Mouse (Mus musculus) WW6 (cell line): Measurements from ENCODE around the gene Tbl1xr1.

ENCODE experiments used
- DNase-seq: peaks from one replicate; pipeline ENCODE4 v3.0.0-alpha.2; 2013; ENCODE audit warnings: low read depth, low spot score

Tbl1xr1 gene

DNA sequence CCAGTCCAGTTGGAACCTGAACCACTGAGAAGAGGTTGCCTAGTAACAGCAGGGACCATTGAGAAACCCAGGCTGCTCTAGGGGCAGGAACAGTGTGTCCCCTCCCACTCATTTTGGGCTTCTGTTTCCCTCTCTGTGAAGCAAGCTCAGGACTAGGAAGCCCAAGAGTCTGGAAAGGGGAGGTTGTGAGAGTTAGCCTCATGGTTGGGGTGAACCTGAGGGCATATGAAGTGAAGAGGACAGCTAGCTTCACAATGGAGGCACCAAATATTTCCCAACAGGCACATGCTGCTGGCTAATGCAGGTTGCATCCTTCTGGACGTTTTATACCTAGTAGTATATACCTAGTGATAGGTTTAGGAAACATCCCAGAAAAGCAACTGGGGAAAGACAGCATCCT is 122.3 kb downstream of the Tbl1xr1 start:
- DNase-seq = no peak

DNA sequence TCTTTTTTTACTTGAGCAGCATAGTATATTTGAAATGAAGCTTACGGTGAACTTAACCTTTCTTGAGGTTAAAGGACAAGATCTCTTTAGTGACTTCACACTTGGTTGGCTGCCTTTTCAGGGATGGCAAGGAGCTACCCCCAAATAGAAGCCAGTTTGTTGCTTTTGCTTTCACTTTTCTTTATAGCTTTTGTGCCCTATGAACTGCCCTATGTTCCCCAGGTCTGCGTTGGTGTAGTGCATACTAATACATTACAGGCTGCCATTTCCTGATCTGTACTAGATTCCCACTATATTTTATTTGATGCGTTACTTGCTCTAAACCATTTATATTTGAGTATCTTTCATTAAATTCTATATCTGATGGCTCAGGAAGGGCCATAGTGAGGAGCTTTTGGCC is 127.7 kb downstream of the Tbl1xr1 start:
- DNase-seq = no peak

DNA sequence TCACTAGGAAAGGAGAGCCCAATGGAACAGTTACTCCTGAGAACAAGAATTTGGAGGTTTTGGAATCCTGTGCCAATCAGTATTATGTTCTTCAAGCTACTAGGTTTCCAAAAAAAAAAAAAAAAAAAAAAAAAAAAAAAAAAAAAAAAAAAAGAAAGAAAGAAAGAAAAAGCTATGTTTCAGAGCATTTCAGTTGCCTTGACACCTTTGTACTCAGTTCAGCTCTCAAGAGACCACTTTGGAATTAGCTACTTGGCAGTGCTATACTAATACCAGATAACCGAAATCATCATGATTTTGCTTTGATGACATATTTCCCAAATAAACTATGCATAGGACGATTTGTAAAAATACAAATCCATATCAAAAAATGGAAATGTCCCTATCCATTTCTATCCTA is 145.1 kb downstream of the Tbl1xr1 start:
- DNase-seq = no peak

DNA sequence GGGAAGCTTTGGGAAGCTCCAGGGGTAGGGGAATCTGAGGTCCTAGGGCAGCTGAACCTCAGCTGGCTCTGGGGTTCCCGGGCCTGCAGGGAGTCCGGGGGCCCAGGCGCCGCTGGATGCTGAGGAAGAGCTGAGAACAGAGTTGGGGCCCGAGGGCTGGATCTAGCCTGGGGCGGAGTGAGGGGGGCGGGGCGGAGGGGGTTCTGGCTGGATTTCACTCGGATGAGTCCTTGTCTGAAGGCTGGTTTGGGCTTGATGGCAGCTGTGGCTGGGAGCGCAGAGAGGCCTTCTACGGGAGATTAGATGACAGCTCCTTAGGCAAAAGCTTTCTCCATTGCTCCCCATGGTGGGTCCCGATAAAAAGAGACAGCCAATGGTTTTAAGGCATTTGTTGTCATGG is 145.9 kb downstream of the Tbl1xr1 start:
- DNase-seq = peak; percentile 16

DNA sequence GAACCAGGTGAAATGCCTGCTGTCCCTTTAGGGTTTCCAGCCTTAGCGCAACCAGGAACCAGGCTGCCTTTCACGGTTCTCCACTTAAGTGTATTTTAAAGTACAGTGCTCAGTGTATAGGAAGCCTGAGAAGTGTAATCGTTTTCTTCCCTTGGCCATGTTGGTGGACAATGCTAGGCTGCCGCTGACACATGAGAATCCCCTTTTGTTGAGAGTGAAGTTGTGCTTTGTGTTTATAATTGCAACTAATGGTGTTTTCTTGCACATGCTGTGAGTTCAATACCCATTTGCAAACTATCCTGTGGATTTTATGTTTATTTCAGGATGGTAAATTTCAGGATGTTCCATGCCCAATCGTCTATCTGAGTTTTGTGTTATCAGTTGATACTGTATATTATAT is 146.6 kb downstream of the Tbl1xr1 start:
- DNase-seq = no peak

DNA sequence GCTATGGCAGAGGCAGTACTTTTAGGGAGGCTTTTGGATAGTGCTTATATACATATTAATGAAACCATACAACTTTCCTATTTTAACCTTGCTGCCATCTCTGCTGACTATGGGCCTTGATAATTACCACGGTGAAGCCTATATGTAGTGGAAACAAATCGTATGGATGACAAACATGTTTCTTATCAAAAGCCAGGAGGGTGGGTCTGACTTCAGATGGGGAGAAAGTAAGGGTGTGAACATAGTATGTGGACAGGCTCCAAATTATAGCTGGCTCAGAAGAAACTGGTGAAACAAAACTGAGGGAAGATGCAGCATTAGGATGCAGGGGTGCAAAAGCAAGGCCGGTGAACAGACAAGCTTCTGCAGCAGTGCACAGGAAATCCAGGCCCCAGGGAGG is 151.6 kb downstream of the Tbl1xr1 start:
- DNase-seq = no peak

DNA sequence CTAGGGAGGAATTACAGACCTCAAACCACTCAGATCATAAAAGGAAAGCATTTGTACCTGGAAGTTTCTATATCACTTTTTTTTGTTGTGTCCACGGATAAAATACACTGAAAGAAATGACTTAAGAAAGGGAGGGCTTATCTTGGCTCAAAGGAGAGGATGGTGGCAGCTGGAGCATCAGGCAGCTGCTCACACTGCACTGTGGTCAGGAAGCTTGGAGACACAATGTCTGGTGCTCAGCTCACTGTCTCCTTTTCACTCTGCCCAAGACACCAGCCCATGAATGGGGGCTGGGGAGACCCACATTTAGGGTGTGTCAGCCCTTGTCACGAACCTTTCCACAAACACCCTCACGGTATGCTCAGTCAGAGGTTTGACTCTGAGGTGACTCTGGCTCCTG is 154.2 kb downstream of the Tbl1xr1 start:
- no peak for DNase-seq

DNA sequence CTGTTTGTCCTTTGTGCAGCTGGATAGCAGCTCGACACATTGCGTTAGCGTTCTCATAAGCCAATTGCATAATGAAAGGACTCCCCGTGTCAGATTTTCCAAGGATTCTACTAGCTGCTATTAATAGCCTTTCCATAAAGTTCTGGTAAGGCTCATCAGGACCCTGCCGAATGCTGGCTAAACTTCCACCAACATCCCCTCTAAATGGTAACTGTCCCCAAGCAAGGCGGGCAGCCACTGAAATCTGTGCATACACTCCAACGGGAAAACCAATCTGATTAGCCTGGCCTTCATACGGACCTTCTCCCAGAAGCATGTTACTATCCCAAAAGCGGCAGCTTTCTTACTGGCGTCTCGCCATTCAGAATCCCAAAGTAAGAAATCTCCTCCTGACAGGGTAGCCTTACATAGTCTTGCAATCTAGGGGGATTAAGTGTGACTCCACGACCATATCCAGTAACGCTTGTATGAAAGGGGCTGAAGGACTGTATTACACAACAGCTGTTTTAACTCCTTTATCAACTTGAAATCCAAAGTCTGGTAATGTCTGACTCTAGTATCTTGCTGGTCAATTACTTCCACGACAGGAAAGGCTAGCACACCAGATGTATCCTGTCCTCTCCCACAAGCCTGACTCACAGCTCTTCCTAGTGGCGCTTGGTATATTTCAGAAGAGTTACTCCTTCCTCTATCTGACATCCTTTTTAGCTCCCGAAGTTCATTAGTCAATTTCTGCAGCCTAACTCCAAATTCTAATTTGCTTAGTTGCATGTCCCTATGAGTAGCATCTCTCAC is 161.9 kb downstream of the Tbl1xr1 start:
- DNase-seq = no peak
